Mouse (Mus musculus): ENCODE data around the gene Taf3.
A peak's percentile ranks its signal among the peaks of the same experiment; 100 is the strongest.

Taf3 gene

DNA sequence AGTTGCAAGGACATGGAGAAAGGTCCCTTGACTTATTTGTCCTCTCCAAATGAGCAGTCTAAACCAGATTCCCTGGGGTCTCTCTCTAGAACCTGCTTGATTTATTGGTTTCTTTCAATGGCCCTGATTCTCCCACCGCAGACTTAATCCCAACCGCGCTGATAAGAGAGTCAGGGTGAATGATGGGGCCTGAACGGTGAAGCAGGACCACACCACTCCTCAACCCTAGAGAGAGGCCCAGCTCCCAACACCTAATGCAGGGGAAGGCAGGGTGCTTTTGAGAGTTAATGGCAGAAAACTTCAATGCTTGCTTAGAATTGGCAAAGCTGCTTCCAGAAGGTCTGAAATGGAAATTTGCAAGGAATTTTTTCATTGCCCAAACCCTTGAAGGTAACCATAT is 173.2 kb downstream of the Taf3 start:
- DNase-seq, result no peak

DNA sequence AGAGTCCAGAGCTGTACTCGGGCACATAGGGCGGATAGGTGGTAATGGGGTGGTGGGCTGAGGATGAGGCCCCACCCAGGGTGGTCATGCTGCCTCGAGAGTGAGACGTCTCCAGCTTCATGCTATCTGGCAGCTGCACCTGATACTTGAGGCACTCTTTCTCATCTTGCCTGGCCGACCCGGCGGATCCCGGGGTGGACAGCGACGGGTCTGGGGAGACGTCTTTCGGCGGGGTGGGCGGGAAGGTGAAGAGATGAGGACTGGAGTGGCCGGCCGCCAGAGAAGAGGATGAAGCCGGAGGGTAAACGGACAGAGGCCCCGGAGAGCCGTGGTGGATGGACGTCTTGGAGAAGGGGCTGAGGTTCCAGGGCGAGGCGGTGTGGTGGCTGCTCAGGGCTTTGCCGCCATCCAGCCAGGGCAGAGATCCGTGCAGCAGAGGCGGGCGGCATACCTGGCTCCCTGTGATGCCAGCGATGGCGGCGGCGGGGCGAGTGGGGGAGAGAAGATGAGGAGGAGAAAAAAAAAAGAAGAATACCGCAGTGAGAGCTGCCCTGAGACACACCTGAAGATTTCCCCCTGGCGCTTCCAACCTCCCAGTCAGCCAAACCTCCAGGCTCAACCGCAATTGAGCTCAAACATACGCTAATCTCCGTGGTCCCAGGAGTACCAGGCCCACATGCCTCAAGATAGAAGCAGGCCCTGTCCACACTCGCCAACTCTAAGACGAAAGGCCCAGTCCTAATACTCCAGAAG is 173.8 kb downstream of the Taf3 start:
- peak in 1 of 2 experiments; percentile 15 for DNase-seq

DNA sequence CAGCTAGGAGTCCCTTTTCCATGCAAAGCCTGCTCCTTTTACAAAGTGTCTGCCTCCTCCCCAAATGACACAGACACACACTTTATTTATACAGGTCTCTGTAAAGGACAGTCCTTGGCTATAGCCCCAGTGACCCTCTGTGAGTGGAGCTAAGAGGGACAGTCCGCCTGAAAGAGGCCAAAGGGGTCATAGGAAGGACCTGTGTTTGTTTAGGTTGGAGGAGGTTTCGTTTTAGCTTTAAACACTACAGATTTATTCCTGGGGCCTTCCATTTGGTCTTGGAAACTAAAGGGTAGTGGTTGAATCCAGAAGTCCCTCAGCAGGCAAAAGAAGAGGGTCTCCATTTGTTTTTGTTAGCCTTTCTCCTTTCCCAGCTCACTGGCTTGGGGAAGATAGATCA is 174.6 kb downstream of the Taf3 start:
- DNase-seq, result no peak

DNA sequence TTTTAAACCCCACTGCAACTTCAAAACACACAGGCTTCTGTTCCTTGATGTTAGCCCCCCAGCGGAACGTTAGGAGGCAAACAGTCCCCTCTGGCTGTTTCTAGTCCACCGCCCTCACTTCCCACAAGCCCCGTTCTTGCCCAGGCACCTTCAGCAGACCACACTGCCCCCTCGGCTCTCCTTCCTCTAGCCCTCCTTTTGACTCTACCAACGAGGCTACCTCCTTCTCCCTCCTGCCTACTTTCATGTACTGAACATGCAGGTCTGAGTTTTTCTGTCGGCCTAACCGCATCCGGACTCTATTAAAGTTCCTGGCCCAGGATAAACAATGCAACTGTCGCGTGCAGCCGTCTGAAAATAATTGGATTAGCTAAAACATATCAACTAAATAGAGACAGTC is 175.7 kb downstream of the Taf3 start:
- peak in 1 of 2 experiments; percentile 18 for DNase-seq

DNA sequence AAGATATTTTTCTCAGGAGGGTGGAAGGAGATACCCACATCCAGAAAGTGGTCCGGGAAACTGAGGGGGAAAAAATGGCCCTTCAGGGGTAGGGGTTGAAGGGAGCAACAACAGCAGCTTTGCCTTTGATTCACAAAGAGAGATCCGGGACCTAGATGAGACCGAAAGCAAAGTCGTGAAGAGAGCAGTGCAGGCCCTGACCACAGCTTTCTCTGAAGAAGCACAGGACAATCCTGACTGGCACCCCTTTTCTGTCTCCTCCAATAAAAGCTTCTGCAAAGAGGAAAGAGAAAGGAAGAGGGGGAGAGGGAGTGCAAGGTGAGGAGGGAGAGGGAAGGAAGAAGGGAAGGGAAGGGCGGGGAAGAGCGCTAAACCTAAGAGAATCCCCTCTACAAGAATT is 176.6 kb downstream of the Taf3 start:
- DNase-seq, result no peak

DNA sequence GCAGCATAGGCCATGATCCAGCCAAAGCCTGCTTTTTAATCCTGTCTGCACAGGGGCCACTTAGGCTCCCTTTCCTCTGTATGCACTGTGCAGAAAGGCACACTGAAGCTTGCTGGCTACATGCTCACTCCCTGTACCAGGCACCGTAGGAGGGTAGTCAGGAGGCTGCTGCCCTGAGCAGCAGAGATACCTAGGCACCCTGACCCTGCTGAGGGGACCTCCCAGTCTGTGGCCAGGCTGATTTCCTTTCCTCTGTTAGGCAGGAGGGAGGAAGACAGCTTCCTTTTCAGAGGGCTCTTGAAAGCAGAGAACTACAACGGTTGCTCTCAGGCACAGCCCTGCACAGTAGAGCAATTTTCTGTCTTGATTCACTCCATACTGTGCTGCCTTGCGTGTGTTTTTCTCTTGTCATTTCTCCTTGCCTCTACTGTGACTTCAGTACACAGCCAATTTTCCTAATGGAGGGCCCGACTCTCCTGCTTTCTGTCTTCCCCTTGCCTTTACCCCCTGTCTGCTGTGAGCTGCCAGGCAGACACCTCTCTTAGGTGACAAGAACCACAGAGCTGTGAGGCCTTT is 177.2 kb downstream of the Taf3 start:
- DNase-seq, result no peak

DNA sequence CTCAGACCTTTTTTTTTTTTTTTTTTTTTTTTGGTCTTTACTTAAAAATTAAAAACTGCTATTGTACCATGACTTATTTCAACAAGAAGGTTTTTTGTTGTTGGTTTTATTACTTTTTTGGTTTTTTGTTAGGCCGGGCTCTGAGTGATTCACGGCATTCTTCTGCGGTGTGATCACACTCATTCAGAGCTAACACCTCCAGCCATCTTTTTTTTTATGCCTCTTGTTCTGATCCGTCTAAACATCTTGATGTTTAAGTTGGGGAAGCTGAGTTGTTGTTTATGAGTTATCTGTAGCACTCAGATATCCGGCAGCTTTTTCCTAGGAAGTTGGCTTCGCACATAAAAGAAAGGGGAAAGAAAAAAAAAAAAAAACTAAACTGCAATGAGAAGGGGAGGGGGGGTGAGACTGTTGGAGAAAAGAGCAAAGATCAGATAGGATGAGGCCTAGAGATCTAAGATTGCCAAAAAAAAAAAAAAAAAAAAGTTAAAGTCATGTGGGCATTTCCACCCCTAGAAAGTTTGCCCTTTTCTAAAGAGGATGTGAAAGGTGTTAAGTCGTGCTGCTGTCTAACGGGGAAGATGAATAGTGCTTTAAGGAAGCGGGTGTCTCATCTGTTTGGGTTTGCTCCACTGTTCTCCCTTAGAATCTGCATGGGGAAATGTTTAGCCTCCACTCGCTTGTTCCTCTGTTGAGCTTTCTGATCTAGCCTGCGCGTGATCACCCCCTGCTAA is 181.1 kb downstream of the Taf3 start:
- no peak for DNase-seq
